9 mouse cellular contexts compared by ENCODE assay signal in the genomic region with DNA sequence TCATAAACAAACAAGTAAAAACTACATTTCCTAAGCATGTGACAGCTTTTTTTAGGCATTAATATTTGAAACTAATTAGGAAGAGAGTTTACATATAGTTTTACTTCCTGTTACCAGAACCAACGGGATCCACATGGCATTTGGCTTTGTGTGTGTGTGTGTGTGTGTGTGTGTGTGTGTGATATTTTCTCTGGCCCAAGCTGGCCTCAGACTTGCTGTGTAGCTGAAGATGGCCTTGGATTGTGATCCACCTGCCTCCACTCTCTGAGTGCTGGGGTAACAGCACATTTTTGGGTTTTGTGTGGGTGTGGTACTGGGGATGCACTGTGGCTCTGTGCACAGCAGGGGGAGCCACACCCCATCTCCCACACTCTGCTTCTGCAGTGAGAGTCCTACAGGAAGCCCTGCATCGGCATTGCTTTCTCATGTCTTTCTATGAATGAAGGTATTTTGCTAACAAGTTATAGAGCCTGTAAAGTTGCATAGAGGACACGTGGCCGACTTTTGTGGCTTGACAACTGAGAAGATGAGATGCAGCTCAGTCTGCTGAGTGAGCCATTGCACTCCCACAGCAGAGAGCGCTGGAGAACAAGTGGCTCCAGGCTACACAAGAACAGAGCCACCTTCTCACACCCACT. TPM values are rescaled to one million over a fixed set of nuclear protein-coding genes. Genes with fewer than 3 reads are reported as not detected.
A peak's percentile ranks its signal among the peaks of the same experiment; 100 is the strongest.
DNase-seq lines count a peak whose midpoint lies in the region; ATAC-seq and TF ChIP-seq lines count a peak whose summit lies in the region.
"Had no signal": no experiment of that assay in that cellular context is flagged by ENCODE, and none has a peak within 500 bp of the region (broad histone marks: within the 10 kb centered on the region; RNA-seq: fewer than 3 reads in every experiment).

No protein-coding gene starts in this region.

- no peak overlapping the region for H3K27ac ChIP-seq in bone marrow, adult 2 months (ENCODE audit: control insufficient read depth, insufficient read depth, low read depth, low read length, poor library complexity)
- H3K27ac ChIP-seq in embryonic fibroblast, embryonic 13.5 days (ENCODE audit: insufficient read depth, low read length): no peak overlapping the region
- H3K27ac ChIP-seq: macrophage had no signal

- H3K4me1 ChIP-seq in G1E (ENCODE audit: insufficient read depth, low read depth, low read length): no peaks in the 10 kb centered on the region
- H3K4me1 ChIP-seq in bone marrow, adult 2 months (ENCODE audit: control insufficient read depth, insufficient read depth, low read length): no peaks in the 10 kb centered on the region
- H3K4me1 ChIP-seq in embryonic fibroblast, embryonic 13.5 days (ENCODE audit: control insufficient read depth, insufficient read depth, low read length): no peaks in the 10 kb centered on the region

- TF ChIP-seq CTCF in G1E (IDR thresholded peaks at IDR 0.05; ENCODE audit: low read depth, low read length): 0 out of 2 replicates have a peak, but pooled peaks have one; percentile 32
- TF ChIP-seq CTCF in bone marrow, adult 2 months (IDR thresholded peaks at IDR 0.05; ENCODE audit: control insufficient read depth, insufficient read depth, low read length): peak; percentile 90
- TF ChIP-seq CTCF in embryonic fibroblast, embryonic 13.5 days (IDR thresholded peaks at IDR 0.05; ENCODE audit: borderline replicate concordance, insufficient read depth, low read length): peak; percentile 93

- no peaks in the 10 kb centered on the region for H3K36me3 ChIP-seq in G1E (replicated peaks)

- no peaks in the 10 kb centered on the region; the same call in 1 of the 2 replicates for H3K27me3 ChIP-seq in G1E (ENCODE audit: insufficient read depth, low read length)

- DNase-seq in G1E (ENCODE audit: low spot score): no peak
- peak; percentile 73 for DNase-seq in heart, postnatal 4 days
- DNase-seq in layer of hippocampus, adult 9-11 months: peak; percentile 52
- peak; percentile 70 for DNase-seq in lung, postnatal 36 days
- DNase-seq in retina, postnatal 7 days (ENCODE audit: low read depth, low spot score): peak; percentile 14
- peak; percentile 44 to 57 for DNase-seq in urinary bladder, postnatal 36 days (ENCODE audit: low spot score in 2 of 2)

- no peak overlapping the region for H3K4me3 ChIP-seq in G1E (ENCODE audit: low read depth, low read length)
- H3K4me3 ChIP-seq in bone marrow, adult 2 months (replicated peaks; ENCODE audit: control insufficient read depth, low read depth, low read length): no peak overlapping the region
- no peak overlapping the region for H3K4me3 ChIP-seq in embryonic fibroblast, embryonic 13.5 days (ENCODE audit: insufficient read depth, low read length)

- no peak for TF ChIP-seq POLR2A in bone marrow, adult 2 months (IDR thresholded peaks at IDR 0.05; ENCODE audit: borderline replicate concordance, control insufficient read depth, low read depth, low read length)
- TF ChIP-seq POLR2A in embryonic fibroblast, embryonic 13.5 days (IDR thresholded peaks at IDR 0.05; ENCODE audit: low read depth, low read length): no peak

- H3K9me3 ChIP-seq in G1E (replicated peaks): no peaks in the 10 kb centered on the region

- ATAC-seq in G1E (ENCODE audit: extremely low read depth, insufficient number of reproducible peaks, low FRiP score, poor library complexity, severe bottlenecking): peak; percentile 66

- WGBS in bone marrow, adult 2 months: 40% methylated on average over 5 of the region's 5 CpGs

RNA-seq across cellular contexts. Expression of gene Cdkl4, which starts 43.3 kb away (rescaled TPM):
- total RNA-seq in G1E (2014; fragmentation: Nextera tagmentation): 0.75 and 0.83 TPM in 2 replicates
- total RNA-seq in G1E (2017): 0.05 and 0.12 TPM in 2 replicates
- polyA plus RNA-seq in G1E (2012): 0.02 TPM in 1 of 2 replicates, not detected in the other
- polyA plus RNA-seq in bone marrow, adult 2 months (2011; ENCODE audit: insufficient read depth, insufficient read length, low replicate concordance, missing spikeins): 0.31 and 0.52 TPM in 2 replicates
- 0.32 and 0.35 TPM in 2 replicates for polyA plus RNA-seq in embryonic fibroblast, embryonic 13.5 days (2011; ENCODE audit: insufficient read length, low read depth, missing spikeins)
- total RNA-seq in heart, postnatal 4 days (2021): under 1 TPM in 1 of 2 experiments, not detected in 1; 0.09 TPM

Comparison
In these comparisons a context has a peak if more than half of its experiments do, and no peak if none do; other contexts are left out.
1. CTCF ChIP-seq: peak in every context shown above with its lines; median percentile 93 in embryonic fibroblast, embryonic 13.5 days; 90 in bone marrow, adult 2 months; 32 in G1E.